Mouse (Mus musculus) adrenal gland, postnatal 36 days (tissue): ENCODE data around the gene Slc23a4. TPM values are rescaled to one million over a fixed set of nuclear protein-coding genes. Genes with fewer than 3 reads are reported as not detected.

ENCODE experiments used
- DNase-seq, 2 experiments: peaks; one replicate each; pipeline ENCODE4 v3.0.0; 2021; ENCODE audit warnings: mixed read lengths in 1 of 2
- total RNA-seq, 2 experiments: library from RNA; stranded (reverse); gene quantifications; 2 replicates each; pipeline ENCODE4 v1.2.3; 2021

Slc23a4 gene
- total RNA-seq, 2 experiments from 2014 or later = 0.20 to 0.36 TPM

DNA sequence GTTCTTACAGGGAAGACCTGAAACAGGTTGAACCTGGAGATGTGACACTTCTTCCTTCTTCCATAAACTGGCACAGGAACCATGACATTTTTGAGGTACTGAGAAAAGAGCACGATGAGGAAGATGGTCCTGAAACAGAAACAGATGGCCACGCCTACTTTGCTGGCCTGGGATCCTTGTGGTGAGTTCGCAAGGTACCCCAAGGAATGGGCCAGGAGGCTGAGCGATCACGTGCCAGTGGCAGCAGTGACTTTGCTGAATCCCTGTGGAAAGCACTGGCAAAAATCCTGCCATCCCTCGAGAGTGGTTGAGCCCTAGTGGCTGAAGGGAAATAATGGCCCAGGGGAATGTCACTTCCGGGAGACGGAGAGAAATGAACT, 32.4 kb downstream of the Slc23a4 start:
- DNase-seq = no peak

DNA sequence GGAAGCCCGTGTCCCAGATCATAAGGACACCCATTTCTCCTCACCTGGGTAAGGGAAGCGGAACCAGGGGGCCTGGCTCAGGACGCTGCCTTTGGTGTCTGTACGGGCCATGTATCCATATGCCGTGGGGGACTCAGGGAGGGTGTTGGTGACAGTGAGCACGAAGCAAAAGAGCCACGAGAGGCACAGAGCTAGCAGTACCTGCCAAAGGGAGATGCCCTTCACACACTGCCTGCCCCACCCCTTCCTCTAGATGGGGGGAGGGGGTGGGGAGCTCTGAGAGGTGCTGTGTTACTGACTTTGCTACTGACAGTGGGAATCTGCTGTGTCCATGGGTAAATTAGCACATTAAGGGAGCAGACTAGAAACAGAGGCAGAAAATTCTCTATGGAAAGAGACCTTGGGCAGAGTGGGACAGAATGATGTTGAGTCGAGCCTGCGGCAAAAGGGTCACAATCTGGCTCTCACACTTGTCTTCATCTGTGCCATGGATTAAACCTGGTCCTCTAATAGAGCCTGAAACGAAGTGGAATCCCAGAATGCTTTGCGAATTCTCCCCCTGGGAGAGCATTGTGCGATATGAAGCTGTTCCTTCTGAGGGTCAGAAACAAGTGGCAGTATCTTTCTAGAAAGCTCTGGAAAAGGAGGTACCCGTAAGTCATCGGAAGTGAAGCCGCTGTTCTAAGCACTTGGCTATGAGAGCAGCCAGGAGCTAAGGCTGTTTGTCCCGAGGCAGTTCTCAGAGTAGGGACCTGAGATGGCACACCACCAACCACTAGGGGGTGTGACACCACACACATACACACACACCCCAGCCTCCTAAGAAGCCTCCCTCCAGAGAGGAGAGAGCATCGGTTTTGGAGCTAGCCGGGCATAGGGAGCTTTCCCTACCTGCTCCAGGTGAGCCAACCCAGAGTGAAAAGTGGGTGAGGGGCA, 33.0 kb downstream of the Slc23a4 start:
- peak; percentile 18 to 43 for DNase-seq

DNA sequence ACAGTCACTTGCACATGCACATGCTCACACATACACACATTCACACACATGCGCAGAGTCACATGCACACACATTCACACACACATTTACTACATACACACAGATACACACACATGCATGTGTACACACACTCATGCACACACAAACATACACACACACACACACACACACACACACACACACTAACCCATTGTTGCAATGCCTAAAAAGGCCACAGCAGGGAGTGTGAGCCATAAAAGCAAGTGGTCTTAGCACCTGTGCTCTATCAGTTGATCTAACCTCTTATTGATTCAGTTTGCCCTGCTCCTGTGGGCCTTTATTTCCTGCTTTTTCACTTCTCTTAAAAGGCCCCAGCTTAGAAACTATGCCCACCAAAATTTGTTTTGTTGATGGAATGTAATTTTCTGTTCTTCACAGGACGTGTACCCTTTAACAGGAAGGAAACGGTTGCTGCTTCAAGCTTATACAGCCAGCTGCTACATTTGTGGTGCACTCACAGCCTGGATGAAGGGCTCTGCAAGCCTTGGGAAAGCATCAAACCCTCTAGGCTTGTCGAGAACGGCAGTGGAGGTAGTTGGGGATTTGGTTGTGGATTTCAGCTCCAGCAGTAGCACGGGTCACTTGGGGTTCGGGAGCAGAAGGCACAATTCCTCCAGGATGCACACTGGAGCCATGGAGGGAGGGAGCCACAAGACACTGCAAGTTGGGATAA, 36.1 kb downstream of the Slc23a4 start:
- DNase-seq = no peak

DNA sequence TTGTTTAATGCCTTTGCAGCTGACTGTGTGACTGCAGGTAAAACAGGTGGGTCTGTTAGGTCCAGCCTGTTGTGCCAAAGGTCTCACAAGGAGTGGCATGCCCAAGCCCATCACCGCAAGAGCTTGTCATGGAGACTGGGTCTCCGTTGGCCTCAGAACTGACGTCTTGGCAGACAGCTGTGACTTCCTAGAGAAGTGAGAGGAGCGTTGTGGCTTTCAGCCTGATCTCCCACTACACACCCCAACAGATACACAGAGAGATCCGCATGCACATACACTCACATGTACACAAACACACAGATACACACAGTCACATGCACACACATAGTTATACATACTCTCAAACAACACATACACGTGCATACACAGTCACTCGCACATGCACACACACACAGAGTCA, 36.7 kb downstream of the Slc23a4 start:
- no peak for DNase-seq

DNA sequence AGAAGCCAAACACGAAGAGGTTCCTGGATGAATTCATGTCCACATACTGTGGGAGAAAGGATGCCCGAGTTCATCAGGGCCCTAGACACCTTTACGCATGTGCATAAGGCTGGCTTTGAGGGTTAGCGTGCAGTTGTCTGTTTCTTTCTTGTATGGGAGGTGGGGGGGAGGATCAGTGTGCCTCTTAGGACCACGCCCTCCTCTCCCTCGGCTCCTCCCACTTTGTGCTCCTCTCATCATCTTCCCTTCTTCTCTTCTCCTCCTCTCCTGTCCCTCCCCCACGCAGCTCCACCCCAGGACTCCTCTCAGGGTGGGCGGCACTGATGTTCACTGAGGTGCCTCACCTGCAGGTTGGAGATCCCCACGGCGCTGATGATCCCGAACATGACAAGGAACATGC, 39.7 kb downstream of the Slc23a4 start:
- no peak for DNase-seq

DNA sequence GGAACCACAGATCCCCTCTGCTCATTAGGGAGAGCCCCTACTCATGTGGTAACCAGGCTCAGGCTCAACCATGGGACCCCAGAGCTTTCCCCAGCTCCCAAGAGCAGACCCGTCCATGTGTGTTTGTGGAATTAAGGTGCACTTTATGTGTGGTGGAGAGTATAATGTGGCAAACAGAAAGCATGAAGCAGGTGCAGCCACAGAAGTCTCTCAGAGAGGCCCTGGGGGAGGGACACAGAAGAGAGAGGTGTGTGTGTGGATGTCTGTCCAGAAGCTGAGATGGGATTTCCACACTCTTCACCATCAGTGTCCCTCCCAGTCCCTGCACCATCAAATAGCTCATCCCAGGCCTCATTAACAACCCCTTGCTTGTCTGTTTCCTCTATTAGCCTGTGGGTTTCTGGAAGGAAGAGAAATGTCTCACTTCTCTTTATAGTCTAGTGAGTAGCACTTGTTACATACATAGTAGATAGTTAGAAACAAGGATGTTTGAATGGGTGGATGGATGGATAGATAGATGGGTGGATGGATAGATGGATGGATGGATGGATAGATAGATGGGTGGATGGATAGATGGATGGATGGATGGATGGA, 41.6 kb downstream of the Slc23a4 start:
- no peak for DNase-seq

DNA sequence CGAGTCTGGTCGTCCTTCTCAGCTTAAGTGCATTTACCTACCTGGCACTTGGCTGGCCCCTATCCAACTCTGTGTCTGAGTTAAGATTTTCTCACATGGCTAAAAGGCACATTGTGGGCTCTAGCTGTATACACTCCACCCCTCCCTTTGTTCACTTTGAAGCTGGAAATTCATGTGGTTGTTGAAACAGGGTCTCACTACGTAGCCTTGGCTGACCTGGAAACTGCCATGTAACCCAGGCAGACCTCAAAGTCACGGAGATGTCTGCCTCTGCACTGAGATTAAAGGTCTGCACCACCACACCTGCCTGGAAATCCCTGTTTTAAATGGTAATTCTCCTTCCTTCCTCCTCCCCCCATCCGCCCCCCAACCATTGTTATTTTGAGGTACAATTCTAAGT, 44.7 kb downstream of the Slc23a4 start:
- no peak for DNase-seq

DNA sequence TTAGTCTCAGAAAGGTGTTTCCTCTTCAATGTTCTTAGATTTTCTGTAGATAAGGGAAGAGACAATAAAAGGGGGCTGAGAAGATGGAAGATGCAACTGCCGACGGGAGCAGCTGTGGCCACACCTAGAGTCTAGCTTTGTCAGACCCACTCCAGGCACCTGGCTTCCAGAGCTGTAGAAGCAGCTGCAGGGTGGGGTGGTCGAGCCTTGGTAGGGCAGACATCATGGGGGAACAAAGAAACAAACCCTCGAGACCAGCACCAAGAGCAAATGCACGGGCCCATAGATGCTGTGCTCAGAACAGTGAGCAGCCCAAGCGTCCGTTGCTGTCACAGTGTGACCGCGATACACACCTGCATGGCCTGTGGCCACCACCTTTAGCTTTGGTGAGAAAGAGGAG, 45.8 kb downstream of the Slc23a4 start:
- no peak for DNase-seq

DNA sequence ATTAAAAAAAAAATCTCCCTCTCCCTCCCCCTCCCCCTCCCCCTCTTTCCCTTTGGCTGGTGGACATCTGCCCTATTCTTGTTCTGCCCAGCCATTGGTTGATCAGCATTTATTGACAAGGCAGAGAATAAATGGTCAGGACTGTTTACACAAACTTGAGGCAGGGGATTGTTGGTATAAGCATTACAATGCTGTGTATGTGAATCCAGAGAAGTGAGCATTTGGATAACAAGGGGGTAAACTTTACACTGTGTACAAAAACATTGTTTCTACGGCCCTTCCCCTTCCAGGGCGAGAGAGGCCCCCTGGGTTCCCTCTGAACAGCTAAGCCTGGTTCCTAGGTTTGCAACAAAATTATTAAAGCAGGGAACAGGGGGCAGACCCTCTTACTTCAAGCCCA, 46.7 kb downstream of the Slc23a4 start:
- DNase-seq = no peak

DNA sequence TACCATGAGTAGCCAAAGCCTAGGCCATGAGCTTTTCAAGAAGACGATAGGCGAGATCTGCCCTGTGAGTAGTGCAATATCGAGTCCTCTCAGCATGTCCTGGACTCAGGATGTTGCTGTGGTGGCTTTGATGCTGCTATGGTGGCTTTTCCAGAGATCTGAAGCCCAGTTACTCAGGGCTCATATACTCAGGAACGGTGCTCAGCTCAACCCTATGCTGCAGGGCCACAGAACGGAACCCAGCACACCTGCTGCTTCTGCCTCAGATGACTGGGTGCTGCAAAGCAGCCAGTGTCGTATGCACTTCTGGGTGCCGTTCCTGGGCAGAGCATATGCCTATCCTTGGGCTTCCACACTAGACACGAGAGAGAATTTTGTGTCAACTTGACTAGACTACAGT, 48.8 kb downstream of the Slc23a4 start:
- DNase-seq = no peak

DNA sequence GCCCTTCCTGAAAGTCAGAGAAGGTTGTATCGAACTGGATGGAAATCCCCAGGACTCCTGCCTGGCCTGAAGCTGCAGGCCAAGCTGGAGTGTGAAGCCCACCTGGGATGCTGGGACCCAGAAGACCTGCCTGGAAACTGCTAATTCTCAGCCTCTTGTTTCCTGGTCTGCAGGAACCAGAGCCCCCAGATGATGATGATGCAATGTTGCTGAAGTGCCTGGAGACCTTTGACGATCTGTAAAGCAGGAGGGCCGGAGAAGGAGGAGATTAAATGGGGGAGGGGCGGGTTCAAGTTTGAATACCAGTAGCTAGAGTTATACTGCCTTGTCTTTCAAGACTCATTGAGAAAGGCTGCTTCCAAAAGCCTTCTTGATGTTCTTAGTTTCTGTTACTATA, 49.3 kb downstream of the Slc23a4 start:
- DNase-seq = no peak

DNA sequence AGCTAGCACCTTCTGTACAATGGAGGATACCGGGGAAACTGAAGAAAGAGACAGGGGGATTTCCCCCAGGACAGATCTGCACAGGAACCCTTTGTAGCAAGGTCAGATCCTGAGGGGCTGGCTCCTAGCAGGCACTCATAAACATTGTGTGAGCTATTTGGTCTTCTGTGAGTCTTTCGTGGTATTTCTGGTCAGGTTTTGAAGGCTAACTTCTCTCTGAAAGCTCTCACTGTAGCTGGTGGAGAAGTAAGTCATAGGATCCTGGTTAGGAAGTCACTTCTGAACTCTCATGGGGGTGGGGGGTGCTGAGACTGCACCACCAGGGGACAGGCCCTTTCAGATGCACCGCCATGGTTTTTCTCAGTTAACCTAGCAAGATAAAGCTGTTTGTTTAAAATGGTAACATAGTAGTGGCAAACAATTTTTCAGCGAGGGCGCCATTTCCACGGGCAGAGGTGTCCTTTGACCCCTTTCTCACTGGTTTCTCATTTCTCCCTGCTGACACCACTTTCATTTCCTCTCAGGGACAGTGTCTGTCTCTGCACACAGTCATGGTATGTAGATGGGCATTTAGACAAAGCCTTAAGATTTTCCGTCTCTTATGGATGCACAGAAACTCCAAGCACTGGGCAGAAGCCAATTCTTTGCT, 49.8 kb downstream of the Slc23a4 start:
- no peak for DNase-seq

DNA sequence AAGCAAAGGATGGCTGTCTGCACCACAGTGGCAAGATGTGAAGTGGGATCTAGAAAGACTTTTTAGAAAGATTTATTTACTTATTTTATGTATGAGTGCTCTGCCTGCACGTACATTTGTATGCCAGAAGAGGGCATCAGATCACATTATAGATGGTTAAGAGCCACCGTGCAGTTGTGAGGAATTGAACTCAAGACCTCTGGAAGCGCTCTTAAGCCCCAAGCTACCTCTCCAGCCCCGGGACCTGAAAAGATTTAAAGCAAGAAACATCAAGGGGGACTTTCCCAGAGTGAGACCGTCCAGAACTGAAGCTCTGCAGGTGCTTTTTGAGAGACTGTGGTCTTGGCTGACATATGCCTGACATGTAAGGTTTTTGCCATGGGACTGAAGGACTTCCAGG, 51.5 kb downstream of the Slc23a4 start:
- no peak for DNase-seq

DNA sequence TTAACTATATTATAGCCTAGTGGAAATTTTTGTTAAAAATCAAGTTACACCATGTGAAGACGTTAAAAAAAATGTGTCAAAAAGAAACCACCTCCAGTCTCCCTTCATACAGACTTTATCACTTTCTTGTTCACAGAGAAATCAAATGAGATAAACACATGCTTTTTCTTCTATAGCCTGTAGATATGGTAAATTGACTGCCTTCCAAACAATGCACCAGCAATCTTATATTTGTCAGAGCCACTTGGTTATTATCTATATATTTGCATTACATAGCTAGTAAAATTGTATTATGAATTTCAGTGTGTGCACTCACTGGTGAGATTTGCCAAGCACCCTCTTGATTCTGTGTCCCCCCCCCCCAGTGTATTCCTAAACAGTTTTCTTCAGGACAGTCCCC, 55.6 kb downstream of the Slc23a4 start:
- no peak for DNase-seq

DNA sequence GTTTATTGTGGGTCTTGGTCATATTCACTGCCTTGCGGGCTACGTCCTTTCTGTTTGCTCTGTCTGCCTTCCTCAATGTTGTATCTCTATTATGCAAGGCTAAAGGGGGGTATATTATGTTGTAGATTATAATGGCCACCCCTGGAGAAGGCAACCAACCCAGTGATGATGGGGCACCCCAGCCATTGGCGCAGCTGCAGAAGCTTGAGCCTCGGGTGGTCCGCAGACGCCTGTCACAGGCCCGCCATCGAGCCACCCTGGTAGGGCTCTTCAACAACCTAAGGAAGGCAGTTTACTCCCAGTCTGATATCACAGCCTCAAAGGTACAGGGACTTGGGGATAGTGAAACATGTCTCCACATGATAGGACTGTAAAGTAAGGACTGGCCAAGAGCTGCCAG, 60.6 kb downstream of the Slc23a4 start:
- no peak for DNase-seq

DNA sequence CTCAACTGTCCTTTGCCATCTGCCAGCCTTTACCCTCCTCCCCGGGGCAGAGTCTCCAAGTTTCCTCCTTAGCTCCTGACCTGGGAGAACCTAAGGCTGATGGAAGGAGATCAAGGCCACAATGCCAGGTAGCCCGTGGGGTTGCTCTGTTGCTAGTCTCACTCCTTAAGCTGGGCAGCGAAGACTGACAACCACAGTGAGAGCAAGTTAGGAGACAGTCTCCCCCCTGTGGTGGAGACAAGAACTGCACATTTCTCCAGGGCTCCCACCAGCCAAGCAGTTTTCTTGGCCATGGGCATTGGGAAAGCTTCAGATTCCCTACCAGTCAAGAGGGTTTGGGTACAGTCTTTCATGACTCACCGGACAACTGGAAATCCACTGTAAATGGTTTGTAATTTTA, 61.0 kb downstream of the Slc23a4 start:
- peak; percentile 55 to 78 for DNase-seq

DNA sequence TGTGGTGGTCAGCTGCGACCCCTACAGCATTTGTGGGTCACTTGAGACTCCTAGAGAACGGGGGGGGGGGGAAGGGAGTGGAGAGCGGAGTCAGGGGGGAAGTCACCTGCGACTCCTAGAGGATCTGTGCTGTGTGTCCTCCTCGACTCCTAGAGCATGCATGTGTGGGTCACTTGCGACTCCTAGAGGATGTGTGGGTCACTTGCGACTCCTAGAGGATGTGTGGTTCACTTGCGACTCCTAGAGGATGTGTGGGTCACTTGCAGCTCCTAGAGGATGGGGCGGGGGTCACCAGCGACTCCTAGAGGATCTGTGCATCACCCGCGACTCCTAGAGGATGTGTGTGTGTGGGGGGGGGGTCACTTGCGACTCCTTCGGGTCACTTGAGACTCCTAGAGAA, 66.3 kb downstream of the Slc23a4 start:
- peak; percentile 31 to 55 for DNase-seq

DNA sequence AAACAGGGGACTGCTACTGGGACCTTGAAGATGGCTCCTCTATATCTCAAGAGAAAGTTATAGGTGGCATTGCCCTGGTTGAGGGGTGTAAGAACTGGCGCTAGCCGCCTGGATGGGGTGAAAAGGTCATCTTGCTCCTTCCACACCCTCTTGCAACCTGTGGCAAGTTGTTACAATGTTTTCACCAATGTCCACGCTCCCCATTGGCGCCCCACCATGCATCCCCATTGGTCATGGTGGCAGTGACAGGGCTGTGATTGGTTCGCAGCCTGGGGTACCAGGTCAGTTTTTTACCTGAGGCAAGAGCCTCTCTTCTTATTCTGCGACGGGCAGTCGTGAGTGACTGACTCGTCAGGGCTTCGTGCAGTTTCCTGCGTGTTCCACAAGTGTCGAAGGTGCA, 67.6 kb downstream of the Slc23a4 start:
- DNase-seq = no peak

DNA sequence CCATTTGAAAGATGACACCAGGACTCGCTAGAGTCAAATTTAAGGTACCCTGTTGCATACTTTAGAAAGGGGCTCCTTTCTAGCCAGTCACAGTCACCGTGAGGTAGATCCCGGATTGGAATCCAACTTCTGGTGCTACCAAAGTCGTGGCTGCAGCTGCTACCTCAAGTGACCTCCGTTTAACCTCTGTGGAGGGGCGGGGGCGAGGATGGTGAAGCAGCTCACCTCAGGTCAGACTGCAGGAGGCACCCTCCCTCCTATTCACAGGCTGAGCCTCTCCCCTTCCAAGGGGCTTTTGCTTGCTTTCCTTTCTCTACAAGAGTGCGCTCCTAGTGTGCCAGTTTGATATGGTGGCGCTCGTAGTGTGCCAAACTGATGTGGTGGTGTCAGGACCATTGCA, 68.2 kb downstream of the Slc23a4 start, which contains the start of gene Stra8:
Stra8 (plus strand) TSS at position 208 of the 400 bp plus-strand sequence.
- no peak for DNase-seq

DNA sequence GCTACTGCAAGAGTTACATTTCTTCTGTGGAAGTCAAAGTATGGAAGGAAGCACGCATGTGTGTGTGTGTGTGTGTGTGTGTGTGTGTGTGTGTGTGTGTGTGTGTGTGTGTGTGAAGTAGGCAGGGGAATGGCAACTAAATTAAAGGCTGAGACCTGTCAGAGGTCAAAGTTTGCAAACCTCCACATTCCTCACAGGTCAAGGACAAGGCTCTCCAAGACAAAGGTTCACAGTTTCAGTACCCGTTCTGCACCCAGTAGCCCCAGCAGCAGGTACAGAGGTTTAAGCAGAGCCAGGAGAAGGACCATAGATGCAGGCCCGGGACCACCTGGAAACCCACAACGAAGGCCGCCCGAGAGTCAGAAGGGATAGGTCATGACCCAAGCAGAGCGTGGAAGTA, 69.1 kb downstream of the Slc23a4 start:
- DNase-seq = no peak

DNA sequence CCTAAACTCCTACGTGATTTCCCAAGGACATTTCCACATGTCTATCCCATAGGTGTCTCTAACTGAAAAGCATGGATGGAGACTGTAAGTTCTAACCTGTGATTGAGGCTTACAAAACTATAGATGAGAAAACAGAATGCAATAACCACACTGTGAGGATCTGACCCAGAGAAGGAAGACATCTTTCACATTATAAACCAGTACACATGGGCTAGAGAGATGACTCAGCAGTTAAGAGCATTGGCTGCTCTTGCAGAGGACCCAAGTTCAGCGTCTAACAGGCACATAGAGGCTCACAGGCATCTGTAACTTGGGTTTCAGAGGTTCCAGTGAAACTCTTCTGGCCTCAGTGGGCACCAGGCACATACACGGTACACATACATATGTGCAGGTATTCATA, 73.7 kb downstream of the Slc23a4 start:
- DNase-seq = no peak

DNA sequence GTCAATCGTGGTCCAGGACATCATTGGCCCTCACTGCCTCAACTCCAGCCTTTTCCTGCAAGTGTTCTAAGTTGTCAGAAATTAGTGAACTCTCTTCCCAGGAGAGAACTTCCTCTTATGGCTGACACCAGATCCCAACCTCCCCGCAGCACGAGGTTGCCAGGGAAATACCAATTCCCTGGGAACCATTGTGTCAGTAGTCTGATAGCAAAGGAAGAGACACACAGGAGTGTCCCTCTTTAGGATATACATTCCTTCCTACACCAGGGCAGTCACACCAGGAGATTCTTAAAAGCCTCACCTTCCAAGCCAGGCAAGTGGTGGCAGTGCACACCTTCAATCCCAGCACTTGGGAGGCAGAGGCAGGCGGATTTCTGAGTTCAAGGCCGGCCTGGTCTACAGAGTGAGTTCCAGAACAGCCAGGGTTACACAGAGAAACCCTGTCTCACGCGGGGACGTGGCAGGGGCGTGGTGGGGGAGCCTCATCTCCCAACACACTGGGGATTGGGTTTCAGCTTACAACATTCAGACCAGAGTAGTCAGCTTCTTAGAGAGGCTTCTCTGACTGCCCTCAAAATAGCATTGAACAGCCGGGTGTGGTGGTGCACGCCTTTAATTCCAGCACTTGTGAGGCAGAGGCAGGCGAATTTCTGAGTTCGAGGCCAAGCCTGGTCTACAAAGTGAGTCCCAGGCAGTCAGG, 74.7 kb downstream of the Slc23a4 start:
- no peak for DNase-seq
